Mouse (Mus musculus): ENCODE measurements at regions not wholly inside any gene's neighbourhood (a gene's known extent, or its start where the extent isn't known, plus 50 kb on each side); places are given as distances from the start of the nearest gene placed in this dataset.

- Histone ChIP-seq H3K27me3 (ENCODE audit: insufficient read depth, poor library complexity, severe bottlenecking) (no peaks in the 10 kb centered on the region), H3K4me3 (no peak overlapping the region), H3K4me1 (no peaks in the 10 kb centered on the region), H3K36me3 (no peaks in the 10 kb centered on the region), H3K27ac (no peak overlapping the region), H3K9me3 (no peaks in the 10 kb centered on the region)
- WGBS, result 65% methylated on average over 3 of the region's 3 CpGs
- no peak for DNase-seq (ENCODE audit: low spot score)
Observed at GRCm38 (mm10) chr16:55632220-55632619, 206.5 kb downstream of the Nfkbiz start.

- no peaks in the 10 kb centered on the region for H3K36me3 ChIP-seq
- H3K9me3 ChIP-seq, result no peaks in the 10 kb centered on the region
- WGBS, result 67% methylated on average over 2 of the region's 2 CpGs
Observed at GRCm38 (mm10) chr16:55631637-55632036, 207.1 kb downstream of the Nfkbiz start.

GRCm38 (mm10) chr16:55631048-55631447, 207.7 kb downstream of the Nfkbiz start:
- 86% methylated on average over 2 of the region's 2 CpGs for WGBS

More at GRCm38 (mm10) chr16:55631637-55632036, 207.1 kb downstream of the Nfkbiz start:
- no peaks in the 10 kb centered on the region for H3K4me1 ChIP-seq
- no peak for DNase-seq (ENCODE audit: low spot score)
- no peak overlapping the region for H3K27ac ChIP-seq
- H3K27me3 ChIP-seq (ENCODE audit: insufficient read depth, poor library complexity, severe bottlenecking), result no peaks in the 10 kb centered on the region
- no peak overlapping the region for H3K4me3 ChIP-seq

GRCm38 (mm10) chr16:55627531-55627930, 211.2 kb downstream of the Nfkbiz start:
- no peak for DNase-seq (ENCODE audit: low spot score)
- no peaks in the 10 kb centered on the region for H3K4me1 ChIP-seq
- no peaks in the 10 kb centered on the region for H3K27me3 ChIP-seq (ENCODE audit: insufficient read depth, poor library complexity, severe bottlenecking)
- H3K9me3 ChIP-seq, result no peaks in the 10 kb centered on the region
- 85% methylated on average over 1 of the region's 1 CpGs for WGBS
- H3K36me3 ChIP-seq, result no peaks in the 10 kb centered on the region
- H3K4me3 ChIP-seq, result no peak overlapping the region
- no peak overlapping the region for H3K27ac ChIP-seq

More at GRCm38 (mm10) chr16:55631048-55631447, 207.7 kb downstream of the Nfkbiz start:
- no peaks in the 10 kb centered on the region for H3K9me3 ChIP-seq
- H3K4me1 ChIP-seq, result no peaks in the 10 kb centered on the region
- DNase-seq (ENCODE audit: low spot score), result no peak
- H3K36me3 ChIP-seq, result no peaks in the 10 kb centered on the region
- H3K4me3 ChIP-seq, result no peak overlapping the region
- no peaks in the 10 kb centered on the region for H3K27me3 ChIP-seq (ENCODE audit: insufficient read depth, poor library complexity, severe bottlenecking)
- no peak overlapping the region for H3K27ac ChIP-seq

GRCm38 (mm10) chr16:55623422-55623821, 215.3 kb downstream of the Nfkbiz start:
- no peaks in the 10 kb centered on the region for H3K4me1 ChIP-seq
- no peaks in the 10 kb centered on the region for H3K9me3 ChIP-seq
- H3K36me3 ChIP-seq, result no peaks in the 10 kb centered on the region
- H3K27me3 ChIP-seq (ENCODE audit: insufficient read depth, poor library complexity, severe bottlenecking), result no peaks in the 10 kb centered on the region
- no peak overlapping the region for H3K4me3 ChIP-seq
- no peak overlapping the region for H3K27ac ChIP-seq
- DNase-seq (ENCODE audit: low spot score), result no peak

- H3K36me3 ChIP-seq, result no peaks in the 10 kb centered on the region
- H3K9me3 ChIP-seq, result no peaks in the 10 kb centered on the region
- no peak for DNase-seq (ENCODE audit: low spot score)
- no peak overlapping the region for H3K27ac ChIP-seq
- H3K4me3 ChIP-seq, result no peak overlapping the region
- no peaks in the 10 kb centered on the region for H3K4me1 ChIP-seq
- 61% methylated on average over 3 of the region's 3 CpGs for WGBS
- H3K27me3 ChIP-seq (ENCODE audit: insufficient read depth, poor library complexity, severe bottlenecking), result no peaks in the 10 kb centered on the region
Observed at GRCm38 (mm10) chr16:55619731-55620130, 219.0 kb downstream of the Nfkbiz start.

GRCm38 (mm10) chr16:55617958-55618357, 220.7 kb downstream of the Nfkbiz start:
- H3K27me3 ChIP-seq (ENCODE audit: insufficient read depth, poor library complexity, severe bottlenecking), result no peaks in the 10 kb centered on the region
- H3K27ac ChIP-seq, result no peak overlapping the region
- no peaks in the 10 kb centered on the region for H3K36me3 ChIP-seq
- DNase-seq (ENCODE audit: low spot score), result no peak
- no peaks in the 10 kb centered on the region for H3K4me1 ChIP-seq
- 78% methylated on average over 3 of the region's 3 CpGs for WGBS
- H3K4me3 ChIP-seq, result no peak overlapping the region
- no peaks in the 10 kb centered on the region for H3K9me3 ChIP-seq

GRCm38 (mm10) chr16:55617506-55617905, 221.2 kb downstream of the Nfkbiz start:
- peak; percentile 76 for DNase-seq (ENCODE audit: low spot score)
- 33% methylated on average over 4 of the region's 4 CpGs for WGBS
- H3K27me3 ChIP-seq (ENCODE audit: insufficient read depth, poor library complexity, severe bottlenecking), result no peaks in the 10 kb centered on the region

GRCm38 (mm10) chr16:55616408-55617120, 222.1 kb downstream of the Nfkbiz start:
- no peak for DNase-seq (ENCODE audit: low spot score)
- 72% methylated on average over 1 of the region's 1 CpGs for WGBS
- Histone ChIP-seq H3K36me3 (no peaks in the 10 kb centered on the region), H3K9me3 (no peaks in the 10 kb centered on the region), H3K4me1 (no peaks in the 10 kb centered on the region), H3K27me3 (ENCODE audit: insufficient read depth, poor library complexity, severe bottlenecking) (no peaks in the 10 kb centered on the region), H3K4me3 (no peak overlapping the region), H3K27ac (no peak overlapping the region)

More at GRCm38 (mm10) chr16:55617506-55617905, 221.2 kb downstream of the Nfkbiz start:
- Histone ChIP-seq H3K27ac (no peak overlapping the region), H3K4me1 (no peaks in the 10 kb centered on the region), H3K36me3 (no peaks in the 10 kb centered on the region), H3K9me3 (no peaks in the 10 kb centered on the region), H3K4me3 (no peak overlapping the region)

- Histone ChIP-seq H3K4me3 (no peak overlapping the region), H3K27me3 (ENCODE audit: insufficient read depth, poor library complexity, severe bottlenecking) (no peaks in the 10 kb centered on the region), H3K36me3 (no peaks in the 10 kb centered on the region), H3K4me1 (no peaks in the 10 kb centered on the region), H3K9me3 (no peaks in the 10 kb centered on the region), H3K27ac (no peak overlapping the region)
- no peak for DNase-seq (ENCODE audit: low spot score)
- WGBS, result 89% methylated on average over 3 of the region's 3 CpGs
Observed at GRCm38 (mm10) chr16:55612873-55613272, 225.8 kb downstream of the Nfkbiz start.

- 68% methylated on average over 5 of the region's 5 CpGs for WGBS
- Histone ChIP-seq H3K9me3 (no peaks in the 10 kb centered on the region), H3K4me1 (no peaks in the 10 kb centered on the region), H3K36me3 (no peaks in the 10 kb centered on the region), H3K4me3 (no peak overlapping the region), H3K27me3 (ENCODE audit: insufficient read depth, poor library complexity, severe bottlenecking) (no peaks in the 10 kb centered on the region), H3K27ac (no peak overlapping the region)
- DNase-seq (ENCODE audit: low spot score), result no peak
Observed at GRCm38 (mm10) chr16:55612001-55612400, 226.7 kb downstream of the Nfkbiz start.

- Histone ChIP-seq H3K9me3 (no peaks in the 10 kb centered on the region), H3K4me1 (no peaks in the 10 kb centered on the region), H3K36me3 (no peaks in the 10 kb centered on the region), H3K4me3 (no peak overlapping the region), H3K27ac (no peak overlapping the region), H3K27me3 (ENCODE audit: insufficient read depth, poor library complexity, severe bottlenecking) (no peaks in the 10 kb centered on the region)
- WGBS, result 87% methylated on average over 3 of the region's 3 CpGs
- no peak for DNase-seq (ENCODE audit: low spot score)
Observed at GRCm38 (mm10) chr16:55611172-55611571, 227.5 kb downstream of the Nfkbiz start.

GRCm38 (mm10) chr16:55608361-55608760, 230.3 kb downstream of the Nfkbiz start:
- DNase-seq (ENCODE audit: low spot score), result no peak
- Histone ChIP-seq H3K4me1 (no peaks in the 10 kb centered on the region), H3K27ac (no peak overlapping the region), H3K4me3 (no peak overlapping the region), H3K36me3 (no peaks in the 10 kb centered on the region), H3K27me3 (ENCODE audit: insufficient read depth, poor library complexity, severe bottlenecking) (no peaks in the 10 kb centered on the region), H3K9me3 (no peaks in the 10 kb centered on the region)
- WGBS, result 79% methylated on average over 3 of the region's 3 CpGs

Measured in heart, embryonic 10.5 days (tissue).